Mouse (Mus musculus): ENCODE data around the gene Gys1. TPM values are rescaled to one million over a fixed set of nuclear protein-coding genes. Genes with fewer than 3 reads are reported as not detected.
"Not testable (repeated sequence)": the region's sequence is repeated elsewhere in the genome, so short reads cannot be mapped to it uniquely, and the experiment has no call there.

Gene Gys1
- 36.0 and 36.2 TPM in 2 replicates for polyA plus RNA-seq (2014; fragmentation: Nextera tagmentation; extraction: Ambion mirVana)

DNA sequence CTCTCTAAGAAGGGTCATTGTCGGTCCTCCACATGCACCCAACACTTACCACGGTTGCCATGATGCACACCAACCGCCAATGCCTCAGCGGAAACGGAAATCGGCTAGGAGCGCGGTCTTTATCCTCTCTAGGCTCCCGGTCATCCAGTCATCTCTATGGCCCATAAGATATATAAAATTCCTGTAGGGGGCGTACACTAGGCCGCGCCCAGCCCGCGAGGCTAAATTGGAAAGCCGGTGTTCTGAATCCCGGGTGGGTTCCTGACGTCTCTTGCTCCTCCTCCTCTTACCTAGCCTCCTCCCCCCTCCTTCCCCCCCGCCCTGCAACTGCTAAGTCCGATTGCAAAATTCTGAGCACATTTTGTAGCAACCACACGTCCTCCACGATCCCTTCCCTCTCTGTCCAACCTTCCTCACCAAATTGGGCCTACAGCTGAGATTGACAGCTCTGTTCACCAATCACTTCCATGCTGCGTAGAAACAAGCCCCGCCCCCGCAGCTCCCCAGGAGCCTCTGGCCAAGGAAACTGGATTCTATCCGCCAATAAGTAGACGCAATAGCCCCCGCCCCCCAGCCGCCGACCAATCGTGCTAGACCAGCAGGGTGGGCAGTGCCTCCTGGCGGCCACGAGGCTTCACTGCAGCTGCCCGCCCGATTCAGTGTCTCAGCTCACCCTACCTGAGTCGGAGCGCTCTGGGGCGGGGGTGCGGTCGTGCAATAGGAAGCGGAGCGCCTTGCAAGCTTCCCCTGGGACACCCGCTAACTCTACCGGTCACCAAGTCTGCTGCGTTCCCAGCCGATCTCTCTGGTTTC is at the start of gene Gys1:
Gys1 (plus strand) TSS at position 642 of the 813 bp plus-strand sequence.
- Histone ChIP-seq H3K9me3 (ENCODE audit: control insufficient read depth, low read length) (no peaks in the 10 kb centered on the region), H3K9ac (ENCODE audit: low read length) (peak within 1 kb of the TSS; percentile 83), H3K4me1 (replicated peaks; ENCODE audit: control insufficient read depth, insufficient read depth, low read length) (peaks cover 35% of the 10 kb centered on the region), H3K4me2 (ENCODE audit: low read length) (peak within 1 kb of the TSS; percentile 94), H3K36me3 (ENCODE audit: control insufficient read depth, insufficient read depth, low read length) (peaks cover 22% of the 10 kb centered on the region), H3K27ac (ENCODE audit: low read depth) (peak within 1 kb of the TSS; percentile 73), H3K4me3 (ENCODE audit: low read depth, low read length) (peak within 1 kb of the TSS; percentile 95), H3K27me3 (replicated peaks; ENCODE audit: control insufficient read depth, insufficient read depth, low read length) (no peaks in the 10 kb centered on the region)
- peak; percentile 100 for DNase-seq (ENCODE audit: low spot score)
- under 1% methylated on average over 45 of the region's 45 CpGs for WGBS
- ATAC-seq (replicated peaks; ENCODE audit: low FRiP score, low TSS enrichment, low read depth) = peak; percentile 98

DNA sequence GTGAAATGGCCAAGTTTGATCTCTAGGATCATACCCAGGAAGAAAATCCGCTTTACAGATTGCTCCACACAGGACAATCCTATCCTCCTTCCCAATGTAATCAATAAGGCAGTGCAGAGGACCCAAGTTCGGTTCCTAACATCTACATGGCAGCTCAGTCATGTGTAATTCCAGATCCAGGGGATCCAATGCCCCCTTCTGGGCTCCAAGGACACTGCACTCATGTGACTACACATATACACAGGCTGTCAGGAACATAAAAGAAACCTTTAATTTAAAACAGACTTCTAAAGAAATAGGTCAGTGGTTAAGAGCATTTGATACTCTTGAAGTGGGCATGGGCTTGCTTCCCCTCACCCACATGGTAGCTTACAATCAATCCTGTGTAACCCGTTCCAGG is 48.6 kb upstream of the Gys1 start:
- ATAC-seq (replicated peaks; ENCODE audit: low FRiP score, low TSS enrichment, low read depth) = no peak
- H3K27ac ChIP-seq (ENCODE audit: low read depth) = no peak overlapping the region

DNA sequence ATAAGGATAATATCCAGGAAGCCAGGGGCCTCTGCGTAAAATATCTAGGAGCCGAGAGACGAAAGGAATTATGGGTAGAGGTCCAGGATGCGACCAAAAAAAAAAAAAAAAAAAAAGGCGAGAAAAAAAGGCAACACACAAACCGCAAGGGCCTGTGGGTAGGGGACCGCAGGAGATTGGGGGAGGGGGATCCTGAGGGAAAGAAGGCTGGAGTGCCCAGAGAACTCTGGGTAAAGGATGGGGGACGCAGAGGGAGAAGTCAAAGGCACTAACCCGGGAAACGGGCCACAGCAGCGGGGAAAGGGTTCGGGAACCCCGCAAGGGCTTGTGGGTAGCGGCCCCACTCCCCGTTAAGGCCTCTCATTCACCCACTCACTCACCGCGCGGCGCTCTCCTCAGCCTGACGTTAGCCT is 39.5 kb upstream of the Gys1 start:
- Histone ChIP-seq H3K4me2 (ENCODE audit: low read length) (peak overlapping the region; percentile 100), H3K27ac (ENCODE audit: low read depth) (peak overlapping the region; percentile 93), H3K27me3 (replicated peaks; ENCODE audit: control insufficient read depth, insufficient read depth, low read length) (no peaks in the 10 kb centered on the region), H3K4me1 (replicated peaks; ENCODE audit: control insufficient read depth, insufficient read depth, low read length) (peaks cover 15% of the 10 kb centered on the region), H3K9ac (ENCODE audit: low read length) (peak overlapping the region; percentile 83), H3K36me3 (ENCODE audit: control insufficient read depth, insufficient read depth, low read length) (peaks cover 33% of the 10 kb centered on the region), H3K4me3 (ENCODE audit: low read depth, low read length) (peak overlapping the region; percentile 91), H3K9me3 (ENCODE audit: control insufficient read depth, low read length) (no peaks in the 10 kb centered on the region)
- ATAC-seq (replicated peaks; ENCODE audit: low FRiP score, low TSS enrichment, low read depth) (peak; percentile 77), DNase-seq (ENCODE audit: low spot score) (no peak)
- whole genome bisulfite sequencing = 0% methylated on average over 19 of the region's 20 CpGs

More for the DNA sequence above, 48.6 kb upstream of the Gys1 start:
- Histone ChIP-seq H3K9ac (ENCODE audit: low read length) (no peak overlapping the region), H3K27me3 (replicated peaks; ENCODE audit: control insufficient read depth, insufficient read depth, low read length) (no peaks in the 10 kb centered on the region), H3K36me3 (ENCODE audit: control insufficient read depth, insufficient read depth, low read length) (peaks cover 99% of the 10 kb centered on the region), H3K4me3 (ENCODE audit: low read depth, low read length) (no peak overlapping the region), H3K4me2 (ENCODE audit: low read length) (no peak overlapping the region), H3K4me1 (replicated peaks; ENCODE audit: control insufficient read depth, insufficient read depth, low read length) (no peaks in the 10 kb centered on the region), H3K9me3 (ENCODE audit: control insufficient read depth, low read length) (no peaks in the 10 kb centered on the region)
- WGBS = 86% methylated on average over 3 of the region's 3 CpGs
- no peak for DNase-seq (ENCODE audit: low spot score)

DNA sequence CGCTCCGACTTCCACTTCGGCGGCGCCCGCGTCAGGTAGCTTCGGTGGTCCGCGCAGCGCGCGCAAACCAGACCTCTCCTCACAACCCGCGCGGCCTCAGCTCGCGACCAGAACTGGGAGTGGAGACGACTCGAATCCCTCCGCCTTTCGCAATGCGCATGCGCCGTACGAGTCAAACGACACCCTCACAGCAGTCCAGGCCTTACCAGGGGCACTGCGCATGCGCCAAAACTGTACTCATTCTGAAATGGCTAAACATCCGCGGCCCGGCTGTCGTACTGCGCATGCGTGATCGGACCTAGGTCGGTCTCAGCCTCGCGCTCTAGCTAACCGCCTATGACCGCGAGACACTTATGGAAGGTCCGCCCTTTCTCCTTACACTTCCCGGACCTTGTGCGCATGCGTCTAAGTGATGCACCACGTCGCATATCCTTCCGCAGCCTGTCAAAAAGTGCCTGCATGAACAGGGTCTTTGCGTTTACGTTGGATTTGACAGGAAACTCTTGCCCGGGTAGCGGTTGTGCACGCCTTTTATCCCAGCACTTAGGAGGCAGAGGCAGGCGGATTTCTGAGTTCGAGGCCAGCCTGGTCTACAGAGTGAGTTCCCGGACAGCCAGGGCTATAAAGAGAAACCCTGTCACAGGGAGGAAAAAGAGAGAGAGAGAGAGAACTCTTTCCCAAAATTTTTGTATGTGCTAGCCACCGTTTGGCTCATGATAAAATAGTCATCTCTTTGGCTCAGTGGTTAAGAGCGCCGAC is 38.9 kb upstream of the Gys1 start, which contains the start of gene Snrnp70:
Snrnp70 (minus strand) TSS at position 165 of the 759 bp plus-strand sequence.
- Histone ChIP-seq H3K9me3 (ENCODE audit: control insufficient read depth, low read length) (no peaks in the 10 kb centered on the region), H3K4me2 (ENCODE audit: low read length) (peak within 1 kb of the TSS; percentile 100), H3K4me1 (replicated peaks; ENCODE audit: control insufficient read depth, insufficient read depth, low read length) (peaks cover 15% of the 10 kb centered on the region), H3K27ac (ENCODE audit: low read depth) (peak within 1 kb of the TSS; percentile 93), H3K9ac (ENCODE audit: low read length) (peak within 1 kb of the TSS; percentile 83), H3K27me3 (replicated peaks; ENCODE audit: control insufficient read depth, insufficient read depth, low read length) (no peaks in the 10 kb centered on the region), H3K4me3 (ENCODE audit: low read depth, low read length) (peak within 1 kb of the TSS; percentile 91), H3K36me3 (ENCODE audit: control insufficient read depth, insufficient read depth, low read length) (peaks cover 27% of the 10 kb centered on the region)
- peak; percentile 100 for DNase-seq (ENCODE audit: low spot score)
- peak; percentile 98 for ATAC-seq (replicated peaks; ENCODE audit: low FRiP score, low TSS enrichment, low read depth)
- WGBS = under 1% methylated on average over 60 of the region's 60 CpGs

DNA sequence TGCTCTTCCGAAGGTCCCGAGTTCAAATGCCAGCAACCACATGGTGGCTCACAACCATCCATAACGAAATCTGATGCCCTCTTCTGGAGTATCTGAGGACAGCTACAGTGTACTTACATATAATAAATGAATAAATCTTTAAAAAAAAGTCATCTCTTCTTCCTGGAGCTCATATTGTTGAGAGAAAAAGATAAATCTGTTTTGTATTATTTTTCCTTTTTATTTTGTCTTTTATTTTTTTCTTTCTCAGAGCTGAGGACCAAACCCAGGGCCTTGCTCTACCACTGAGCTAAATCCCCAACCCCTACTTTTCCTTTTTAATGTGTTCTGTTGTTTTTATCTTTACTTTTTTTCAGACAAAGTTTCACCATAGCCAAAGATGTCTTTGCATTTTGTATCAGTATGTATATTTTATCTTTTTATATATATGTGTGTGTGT is 38.3 kb upstream of the Gys1 start:
- peaks cover 15% of the 10 kb centered on the region for H3K4me1 ChIP-seq (replicated peaks; ENCODE audit: control insufficient read depth, insufficient read depth, low read length)
- peak overlapping the region; percentile 91 for H3K4me3 ChIP-seq (ENCODE audit: low read depth, low read length)
- peak; percentile 49 for ATAC-seq (replicated peaks; ENCODE audit: low FRiP score, low TSS enrichment, low read depth)
- H3K27me3 ChIP-seq (replicated peaks; ENCODE audit: control insufficient read depth, insufficient read depth, low read length); DNase-seq (ENCODE audit: low spot score); H3K9ac ChIP-seq (ENCODE audit: low read length); H3K9me3 ChIP-seq (ENCODE audit: control insufficient read depth, low read length): not testable (repeated sequence)
- peaks cover 23% of the 10 kb centered on the region for H3K36me3 ChIP-seq (ENCODE audit: control insufficient read depth, insufficient read depth, low read length)
- H3K27ac ChIP-seq (ENCODE audit: low read depth) = peak overlapping the region; percentile 82
- peak overlapping the region; percentile 55 for H3K4me2 ChIP-seq (ENCODE audit: low read length)
- 3% methylated on average over 3 of the region's 3 CpGs for WGBS

DNA sequence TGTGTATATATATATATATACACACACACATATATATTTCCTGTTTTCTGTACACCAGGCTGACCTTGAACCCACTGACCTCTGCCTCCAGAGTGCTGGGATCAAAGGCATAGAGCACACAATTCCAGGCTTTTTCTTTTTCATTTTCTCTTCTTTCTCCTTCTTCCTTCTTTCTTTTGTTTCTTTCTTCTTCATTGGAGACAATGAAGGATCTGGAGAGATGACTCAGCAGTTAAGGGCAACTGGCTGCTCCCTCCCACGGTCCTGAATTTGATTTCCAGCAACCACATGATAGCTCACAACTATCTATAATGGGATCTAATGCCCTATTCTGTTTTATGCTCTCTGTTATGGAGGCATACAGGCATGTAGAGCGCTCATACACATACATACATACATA is 37.9 kb upstream of the Gys1 start:
- H3K9ac ChIP-seq (ENCODE audit: low read length) = no peak overlapping the region
- H3K4me2 ChIP-seq (ENCODE audit: low read length) = no peak overlapping the region
- peaks cover 18% of the 10 kb centered on the region for H3K36me3 ChIP-seq (ENCODE audit: control insufficient read depth, insufficient read depth, low read length)
- no peaks in the 10 kb centered on the region for H3K9me3 ChIP-seq (ENCODE audit: control insufficient read depth, low read length)
- ATAC-seq (replicated peaks; ENCODE audit: low FRiP score, low TSS enrichment, low read depth) = no peak
- WGBS = 71% methylated on average over 2 of the region's 2 CpGs
- H3K4me3 ChIP-seq (ENCODE audit: low read depth, low read length) = no peak overlapping the region
- no peak for DNase-seq (ENCODE audit: low spot score)
- H3K4me1 ChIP-seq (replicated peaks; ENCODE audit: control insufficient read depth, insufficient read depth, low read length) = peaks cover 15% of the 10 kb centered on the region
- H3K27ac ChIP-seq (ENCODE audit: low read depth) = no peak overlapping the region
- H3K27me3 ChIP-seq (replicated peaks; ENCODE audit: control insufficient read depth, insufficient read depth, low read length) = no peaks in the 10 kb centered on the region

DNA sequence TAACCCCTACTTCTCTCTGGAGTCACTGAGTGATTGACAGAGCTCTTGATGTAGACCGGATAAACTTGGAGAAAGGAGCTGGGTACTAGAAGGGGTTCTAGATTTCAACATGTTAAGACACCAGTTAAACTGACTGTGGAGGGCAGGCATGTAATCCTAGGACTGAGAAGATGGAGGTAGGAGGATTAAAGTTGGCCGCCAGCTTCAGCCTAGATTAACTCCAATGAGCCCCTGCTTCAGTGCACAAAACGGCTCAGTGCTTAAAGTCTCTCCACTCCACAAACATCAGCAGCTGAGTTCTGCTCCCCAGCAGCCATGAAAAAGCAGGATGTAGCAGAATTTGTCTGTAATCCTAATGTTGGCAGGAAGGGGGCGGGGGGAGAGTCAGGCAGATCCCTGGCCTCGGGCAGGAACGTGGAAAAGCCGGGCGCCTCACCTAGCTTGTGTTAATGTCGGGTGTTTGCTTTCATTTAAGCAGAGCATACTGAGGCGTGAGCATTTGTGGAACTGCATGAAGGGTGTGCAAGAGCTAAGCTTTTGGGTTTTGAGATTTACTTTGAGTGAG is 33.0 kb upstream of the Gys1 start:
- H3K27ac ChIP-seq (ENCODE audit: low read depth) = no peak overlapping the region
- no peak for ATAC-seq (replicated peaks; ENCODE audit: low FRiP score, low TSS enrichment, low read depth)
- 67% methylated on average over 10 of the region's 10 CpGs for WGBS

DNA sequence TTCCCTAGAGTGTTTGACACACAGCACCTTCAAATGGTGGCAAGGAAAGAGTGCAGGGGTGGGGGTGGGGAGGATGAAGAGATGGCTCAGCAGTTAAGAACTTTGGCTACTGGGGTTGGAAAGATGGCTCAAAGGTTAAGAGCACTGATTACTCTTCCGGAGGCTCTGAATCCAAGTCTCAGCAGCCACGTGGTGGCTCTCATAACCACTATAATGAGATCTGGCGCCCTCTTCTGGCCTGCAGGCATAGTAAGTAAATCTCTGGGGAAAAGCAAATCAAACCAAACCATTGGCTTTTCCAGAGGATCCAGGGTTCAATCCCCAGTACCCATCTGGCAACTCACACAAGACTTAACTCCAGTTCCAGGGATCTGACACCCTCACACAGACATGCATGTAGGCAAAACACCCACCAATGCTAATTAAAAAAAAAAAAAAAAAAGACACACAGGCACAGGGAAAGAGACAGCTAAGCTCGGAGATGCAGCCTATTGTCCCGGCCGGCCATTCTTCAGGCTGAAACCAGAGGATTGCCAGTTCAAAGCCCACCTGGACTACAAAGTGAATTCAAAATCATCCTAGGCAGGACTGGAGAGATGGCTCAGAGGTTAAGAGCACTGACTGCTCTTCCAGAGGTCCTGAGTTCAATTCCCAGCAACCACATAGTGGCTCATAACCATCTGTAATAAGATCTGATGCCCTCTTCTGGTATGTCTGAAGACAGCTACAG is 30.9 kb upstream of the Gys1 start:
- 48% methylated on average over 6 of the region's 6 CpGs for WGBS
- H3K27me3 ChIP-seq (replicated peaks; ENCODE audit: control insufficient read depth, insufficient read depth, low read length) = peaks cover 37% of the 10 kb centered on the region
- H3K36me3 ChIP-seq (ENCODE audit: control insufficient read depth, insufficient read depth, low read length) = no peaks in the 10 kb centered on the region
- no peak overlapping the region for H3K4me3 ChIP-seq (ENCODE audit: low read depth, low read length)
- H3K4me2 ChIP-seq (ENCODE audit: low read length) = no peak overlapping the region
- DNase-seq (ENCODE audit: low spot score) (peak; percentile 78), ATAC-seq (replicated peaks; ENCODE audit: low FRiP score, low TSS enrichment, low read depth) (no peak)
- H3K27ac ChIP-seq (ENCODE audit: low read depth) = no peak overlapping the region
- H3K9me3 ChIP-seq (ENCODE audit: control insufficient read depth, low read length) = no peaks in the 10 kb centered on the region
- H3K9ac ChIP-seq (ENCODE audit: low read length) = no peak overlapping the region
- 0 out of 2 replicates have a peak, but pooled peaks cover 4% of the 10 kb centered on the region for H3K4me1 ChIP-seq (replicated peaks; ENCODE audit: control insufficient read depth, insufficient read depth, low read length)

More for the DNA sequence above, 33.0 kb upstream of the Gys1 start:
- H3K4me1 ChIP-seq (replicated peaks; ENCODE audit: control insufficient read depth, insufficient read depth, low read length) = 0 out of 2 replicates have a peak, but pooled peaks cover 4% of the 10 kb centered on the region
- no peak overlapping the region for H3K4me3 ChIP-seq (ENCODE audit: low read depth, low read length)
- peaks cover 16% of the 10 kb centered on the region for H3K27me3 ChIP-seq (replicated peaks; ENCODE audit: control insufficient read depth, insufficient read depth, low read length)
- DNase-seq (ENCODE audit: low spot score) = no peak
- H3K9ac ChIP-seq (ENCODE audit: low read length) = no peak overlapping the region
- no peak overlapping the region for H3K4me2 ChIP-seq (ENCODE audit: low read length)
- H3K9me3 ChIP-seq (ENCODE audit: control insufficient read depth, low read length) = no peaks in the 10 kb centered on the region
- no peaks in the 10 kb centered on the region for H3K36me3 ChIP-seq (ENCODE audit: control insufficient read depth, insufficient read depth, low read length)

All from intestine, embryonic 14.5 days (tissue).